Mouse (Mus musculus): ENCODE data around the gene Mst1r. TPM values are rescaled to one million over a fixed set of nuclear protein-coding genes. Genes with fewer than 3 reads are reported as not detected.

Mst1r gene
- total RNA-seq, 1 experiment from 2014 or later = 5.0 TPM

GRCm38 (mm10) chr9:107955613-107956289, 49.1 kb downstream of the Mst1r start:
- no peak for DNase-seq

- no peak for DNase-seq
Measured at GRCm38 (mm10) chr9:107957141-107957540, 50.5 kb downstream of the Mst1r start.

GRCm38 (mm10) chr9:107959896-107960295, 53.2 kb downstream of the Mst1r start:
- DNase-seq = peak; percentile 68

DNA sequence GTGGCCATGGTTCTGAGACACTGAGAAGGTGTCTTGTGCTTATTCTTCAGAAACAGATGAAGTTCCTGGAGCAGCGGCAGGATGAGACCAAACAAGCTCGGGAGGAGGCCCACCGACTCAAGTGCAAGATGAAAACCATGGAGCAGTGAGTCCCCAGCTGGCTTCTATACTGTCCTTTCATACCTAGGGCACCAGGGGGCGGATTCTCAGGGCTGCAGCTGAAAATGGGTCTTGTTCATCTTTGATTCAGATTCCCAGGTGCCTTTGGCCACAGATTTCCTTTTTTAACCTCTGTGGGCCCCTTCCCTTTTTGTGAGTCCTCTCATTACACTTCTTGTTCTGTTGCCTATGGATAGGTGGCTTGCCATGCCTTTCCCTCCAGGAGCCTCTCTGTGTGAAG, 54.3 kb downstream of the Mst1r start:
- no peak for DNase-seq

DNA sequence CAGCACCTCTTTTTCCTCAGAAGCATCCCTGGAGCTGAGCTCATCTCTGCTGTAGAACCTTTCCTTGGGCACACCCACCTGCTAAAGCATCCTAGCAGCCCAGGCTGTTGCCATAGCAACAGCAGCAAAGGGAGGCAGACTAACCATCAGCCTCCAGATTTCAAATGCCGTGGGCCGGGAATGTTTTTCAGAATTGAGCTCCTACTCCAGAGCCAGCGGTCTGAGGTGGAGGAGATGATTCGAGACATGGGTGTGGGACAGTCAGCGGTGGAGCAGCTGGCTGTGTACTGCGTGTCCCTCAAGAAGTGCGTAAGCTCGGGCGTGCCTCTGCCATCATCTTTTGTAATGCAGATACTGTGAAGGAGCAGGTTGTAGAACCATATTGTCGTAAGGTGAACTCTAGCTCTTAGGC, 54.7 kb downstream of the Mst1r start:
- DNase-seq = no peak

- peak; percentile 51 for DNase-seq
Measured at GRCm38 (mm10) chr9:107961881-107962280, 55.2 kb downstream of the Mst1r start.

GRCm38 (mm10) chr9:107962916-107963315, 56.2 kb downstream of the Mst1r start:
- no peak for DNase-seq

DNA sequence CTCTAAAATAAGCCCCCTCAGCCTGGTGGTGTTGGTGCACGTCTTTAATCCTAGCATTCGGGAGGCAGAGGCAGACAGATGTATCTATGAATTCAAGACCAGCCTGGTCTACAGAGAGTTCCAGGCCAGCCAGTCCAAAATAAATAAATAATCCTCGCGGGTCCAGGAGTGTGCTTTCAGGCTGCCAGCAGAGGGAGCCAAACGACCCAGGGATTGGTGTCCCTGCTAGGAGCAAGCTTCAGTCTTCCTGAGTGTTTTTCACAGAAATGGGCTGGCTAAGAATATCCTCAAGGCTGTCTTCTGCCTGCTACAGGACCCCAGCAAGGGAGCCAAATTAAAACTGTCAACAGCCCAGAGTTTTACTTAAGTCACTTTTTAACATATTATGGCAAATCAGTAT, 57.0 kb downstream of the Mst1r start:
- DNase-seq = peak; percentile 92

- DNase-seq = no peak
Measured at GRCm38 (mm10) chr9:107964681-107965080, 58.0 kb downstream of the Mst1r start.

DNA sequence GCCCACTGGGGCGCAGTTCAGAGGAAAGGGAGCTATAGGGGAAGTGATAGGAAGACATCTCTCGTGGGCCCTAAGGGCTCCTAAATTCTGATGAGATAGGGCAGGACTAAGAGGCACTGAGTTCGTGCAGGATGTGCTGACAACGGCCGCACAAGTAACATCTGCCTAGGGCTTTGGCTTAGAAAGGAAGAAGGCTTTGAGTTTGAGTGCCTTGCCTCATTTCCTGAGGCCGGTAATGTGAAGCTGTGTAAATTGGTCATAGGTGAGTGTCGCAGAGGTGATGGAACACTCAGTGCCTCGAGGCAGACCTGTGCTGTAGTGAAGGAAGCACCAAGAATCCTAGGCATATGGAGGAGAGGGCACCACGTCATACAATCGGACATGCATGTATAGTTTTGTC, 60.0 kb downstream of the Mst1r start:
- DNase-seq = no peak

DNA sequence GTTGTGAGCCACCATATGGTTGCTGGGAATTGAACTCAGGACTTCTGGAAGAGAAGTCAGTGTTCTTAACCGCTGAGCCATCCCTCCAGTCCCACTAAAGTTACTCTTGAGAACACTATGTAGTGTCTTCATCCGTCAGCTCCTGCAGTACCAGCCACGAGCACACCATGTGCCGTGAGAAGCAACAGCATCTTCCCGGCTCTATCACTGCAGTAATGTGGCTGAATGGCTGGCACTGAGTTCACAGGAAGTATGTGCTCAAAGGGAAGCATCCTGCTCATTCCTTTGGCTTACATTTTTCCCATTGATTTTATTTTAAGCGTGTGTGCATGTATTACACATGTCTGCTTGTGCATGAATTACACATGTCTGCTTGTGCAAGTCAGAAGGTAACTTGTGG, 60.8 kb downstream of the Mst1r start:
- no peak for DNase-seq

DNA sequence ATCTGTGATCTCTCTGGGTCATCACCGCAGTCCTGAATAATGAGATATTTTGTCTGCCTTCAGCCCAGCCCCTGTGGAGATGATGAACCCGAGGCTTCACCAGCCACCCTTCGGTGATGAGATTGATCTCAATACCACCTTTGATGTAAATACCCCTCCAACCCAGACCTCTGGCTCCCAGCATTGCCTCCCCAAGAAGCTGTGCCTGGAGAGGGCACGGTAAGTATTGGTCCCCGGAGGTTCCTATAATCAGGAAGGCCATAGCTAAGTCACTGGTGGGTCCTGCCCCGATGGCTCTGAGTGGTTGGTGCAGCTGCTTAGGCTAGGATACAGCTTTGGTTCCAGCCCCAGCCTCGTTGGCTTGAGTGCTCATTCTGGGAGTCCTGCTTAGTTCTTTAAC, 61.9 kb downstream of the Mst1r start:
- DNase-seq = no peak

Other genes starting within 250 kb of the Mst1r start
- 4.9 and 85.2 TPM in 2 replicates for gene Slc38a3, start 237.3 kb upstream of the Mst1r start, total RNA-seq (2021)
- 0.34 and 0.41 TPM in 2 replicates for gene Gnat1, start 227.2 kb upstream of the Mst1r start, total RNA-seq (2021)
- gene Sema3f, start 196.4 kb upstream of the Mst1r start, total RNA-seq (2021) = 22.8 and 25.9 TPM in 2 replicates
- gene Rbm5, start 135.9 kb upstream of the Mst1r start, total RNA-seq (2021) = 108 and 137 TPM in 2 replicates
- 49.8 and 61.4 TPM in 2 replicates for gene Rbm6, start 33.6 kb upstream of the Mst1r start, total RNA-seq (2021)
- gene Mon1a, start 18.7 kb upstream of the Mst1r start, total RNA-seq (2021) = 12.3 and 14.0 TPM in 2 replicates
- not detected in 2 replicates for gene Actl11, start 21.6 kb downstream of the Mst1r start, total RNA-seq (2021)
- 1.3 and 2.3 TPM in 2 replicates for gene Camkv, start 28.8 kb downstream of the Mst1r start, total RNA-seq (2021)
- gene Traip, start 43.3 kb downstream of the Mst1r start, total RNA-seq (2021) = 3.7 and 5.7 TPM in 2 replicates
- gene Uba7, start 68.6 kb downstream of the Mst1r start, total RNA-seq (2021) = 15.2 and 20.9 TPM in 2 replicates
- gene Gm20661, start 76.2 kb downstream of the Mst1r start, total RNA-seq (2021) = 0.52 and 0.90 TPM in 2 replicates
- gene Inka1, start 79.0 kb downstream of the Mst1r start, total RNA-seq (2021) = 12.5 and 15.3 TPM in 2 replicates
- 1.1 and 3.2 TPM in 2 replicates for gene Cdhr4, start 85.6 kb downstream of the Mst1r start, total RNA-seq (2021)
- 0.19 TPM in 1 of 2 replicates, not detected in the other for gene Gm20662, start 89.5 kb downstream of the Mst1r start, total RNA-seq (2021)
- gene Ip6k1, start 95.6 kb downstream of the Mst1r start, total RNA-seq (2021) = 92.7 and 106 TPM in 2 replicates
- gene Gmppb, start 142.4 kb downstream of the Mst1r start, total RNA-seq (2021) = 20.2 and 20.9 TPM in 2 replicates
- 4.1 and 4.4 TPM in 2 replicates for gene Amigo3, start 146.3 kb downstream of the Mst1r start, total RNA-seq (2021)
- 1.4 and 20.2 TPM in 2 replicates for gene Mst1, start 173.6 kb downstream of the Mst1r start, total RNA-seq (2021)
- gene Rnf123, start 176.5 kb downstream of the Mst1r start, total RNA-seq (2021) = 54.2 and 66.6 TPM in 2 replicates
- 76.2 and 76.5 TPM in 2 replicates for gene Apeh, start 187.7 kb downstream of the Mst1r start, total RNA-seq (2021)

All from adrenal gland, postnatal 14 days (tissue).